26 mouse cellular contexts compared by ENCODE assay signal in genomic region chr8:42402632-42403031, GRCm38 (mm10).
"Had no signal": no experiment of that assay in that cellular context is flagged by ENCODE, and none has a peak within 500 bp of the region (broad histone marks: within the 10 kb centered on the region; RNA-seq: fewer than 3 reads in every experiment).

No protein-coding gene starts in this region.

- H3K9me3 ChIP-seq: heart, embryonic 10.5 days; heart, embryonic 13.5 days; heart, embryonic 15.5 days; hindbrain, embryonic 13.5 days; hindbrain, embryonic 15.5 days; liver, embryonic 13.5 days; liver, embryonic 15.5 days had no signal

- H3K4me2 ChIP-seq: heart, embryonic 13.5 days; heart, embryonic 15.5 days; hindbrain, embryonic 13.5 days; hindbrain, embryonic 15.5 days; liver, embryonic 11.5 days; liver, embryonic 13.5 days; liver, embryonic 15.5 days had no signal

- H3K4me1 ChIP-seq: heart, embryonic 10.5 days; heart, embryonic 13.5 days; heart, embryonic 15.5 days; hindbrain, embryonic 13.5 days; hindbrain, embryonic 15.5 days; liver, embryonic 13.5 days; liver, embryonic 15.5 days had no signal

- H3K4me3 ChIP-seq: gastrocnemius, adult 2 months; heart, embryonic 10.5 days; heart, embryonic 13.5 days; heart, embryonic 15.5 days; hindbrain, embryonic 13.5 days; hindbrain, embryonic 15.5 days; layer of hippocampus, adult 2 months; left cerebral cortex, adult 2 months; liver, embryonic 13.5 days; liver, embryonic 15.5 days had no signal

- H3K9ac ChIP-seq: heart, embryonic 13.5 days; heart, embryonic 15.5 days; hindbrain, embryonic 13.5 days; hindbrain, embryonic 15.5 days; liver, embryonic 13.5 days; liver, embryonic 15.5 days; liver, postnatal 0 days had no signal

- ATAC-seq: hindbrain, postnatal 0 days; intestine, postnatal 0 days; liver, postnatal 0 days had no signal

- DNase-seq: gastrocnemius, adult 2 months; gastrocnemius, postnatal 10 days; gastrocnemius, postnatal 25 days; heart, adult 18-20 months; heart, postnatal 14 days; heart, postnatal 36 days; kidney, adult 18-20 months; kidney, adult 8-10 months; kidney, postnatal 10 days; kidney, postnatal 25 days; kidney, postnatal 4 days; left cerebral cortex, postnatal 4 days; liver; liver, embryonic 13.5 days; liver, postnatal 0 days had no signal

- H3K27me3 ChIP-seq: heart, embryonic 13.5 days; heart, embryonic 15.5 days; hindbrain, embryonic 13.5 days; hindbrain, embryonic 15.5 days; liver, embryonic 13.5 days; liver, embryonic 15.5 days had no signal

- H3K27ac ChIP-seq: gastrocnemius, adult 2 months; heart, embryonic 10.5 days; heart, embryonic 13.5 days; heart, embryonic 15.5 days; hindbrain, embryonic 13.5 days; hindbrain, embryonic 15.5 days; hindbrain, postnatal 0 days; layer of hippocampus, adult 2 months; left cerebral cortex, adult 2 months; liver, embryonic 13.5 days; liver, embryonic 15.5 days had no signal

- H3K36me3 ChIP-seq: heart, embryonic 10.5 days; heart, embryonic 13.5 days; heart, embryonic 15.5 days; hindbrain, embryonic 13.5 days; hindbrain, embryonic 15.5 days; liver, embryonic 13.5 days; liver, embryonic 15.5 days had no signal
